Mouse (Mus musculus): ENCODE data around the gene Acsl4. TPM values are rescaled to one million over a fixed set of nuclear protein-coding genes. Genes with fewer than 3 reads are reported as not detected.

Gene Acsl4
- 10 to 100 TPM; 36.7 to 38.0 TPM for polyA plus RNA-seq (2017; shearing (Covaris generic))

GRCm38 (mm10) chrX:142390247-142390908 lies at the start of gene Acsl4:
Gene Acsl4, minus strand, starts transcription at chrX:142390535.
- ATAC-seq: peak; percentile 85

DNA sequence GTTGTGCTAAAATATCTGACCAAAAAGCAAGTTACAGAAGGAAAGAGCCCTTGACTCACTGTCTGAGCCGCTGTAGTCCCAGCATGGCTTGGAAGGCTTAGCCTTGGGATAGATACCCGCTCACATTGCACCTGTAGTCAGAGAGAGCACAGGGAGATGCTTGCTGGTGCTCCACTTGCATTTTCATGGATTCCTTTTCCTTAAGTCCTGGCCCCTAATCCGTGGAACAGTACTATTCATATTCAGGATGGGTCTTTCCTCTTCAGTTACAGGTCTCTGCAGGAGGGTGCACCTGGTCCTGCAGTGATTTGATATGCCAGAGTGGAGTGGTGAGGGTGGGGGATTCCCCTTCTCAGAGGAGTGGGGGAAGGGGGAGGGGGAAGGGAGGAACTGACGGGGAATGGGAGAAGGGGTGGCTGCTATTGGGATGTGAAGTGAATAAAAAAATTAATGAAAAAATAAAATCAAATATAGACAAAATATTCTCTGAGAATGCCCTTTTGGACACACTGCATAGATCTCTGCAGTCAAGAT lies 47.7 kb upstream of the Acsl4 start:
- ATAC-seq: no peak

DNA sequence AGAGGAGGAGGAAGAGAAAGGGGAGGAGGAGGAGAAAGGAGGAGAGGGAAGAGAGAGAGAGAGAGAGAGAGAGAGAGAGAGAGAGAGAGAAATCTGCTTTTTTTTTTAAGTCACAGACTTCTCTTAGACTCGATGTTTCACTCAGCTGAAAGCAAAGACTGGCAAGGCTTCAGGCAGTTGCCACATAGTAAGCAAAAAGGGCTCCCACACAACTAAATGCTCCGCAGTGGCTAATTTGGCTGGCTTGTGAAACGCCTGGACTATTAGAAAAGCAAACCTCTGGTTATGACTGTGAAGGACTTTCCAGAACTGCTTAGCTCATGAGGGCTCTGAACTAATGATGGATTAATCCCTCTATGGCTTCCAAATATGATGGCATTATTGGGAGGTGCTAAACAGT lies 42.5 kb upstream of the Acsl4 start:
- ATAC-seq: no peak

- no peak for ATAC-seq
Observed at GRCm38 (mm10) chrX:142427111-142427510, 36.8 kb upstream of the Acsl4 start.

DNA sequence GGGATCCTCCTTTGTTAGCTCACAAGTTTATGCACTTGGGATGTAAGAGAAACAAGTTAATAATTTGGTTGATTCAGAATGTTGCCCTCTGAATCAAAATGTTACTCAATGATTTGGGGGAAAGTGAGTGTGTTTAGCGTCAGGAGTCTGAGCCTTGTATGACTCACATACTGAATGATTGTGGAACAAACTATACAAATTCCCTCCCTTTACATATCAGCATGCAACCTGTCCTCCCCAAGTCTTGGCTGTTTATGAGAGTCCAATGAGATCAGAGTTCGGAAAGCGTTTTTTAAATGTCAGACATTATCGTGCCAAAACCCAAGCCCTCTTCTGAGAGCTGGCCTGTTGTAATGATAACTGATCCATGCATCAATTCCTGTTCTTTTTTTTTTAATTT lies 36.3 kb upstream of the Acsl4 start:
- ATAC-seq: no peak

DNA sequence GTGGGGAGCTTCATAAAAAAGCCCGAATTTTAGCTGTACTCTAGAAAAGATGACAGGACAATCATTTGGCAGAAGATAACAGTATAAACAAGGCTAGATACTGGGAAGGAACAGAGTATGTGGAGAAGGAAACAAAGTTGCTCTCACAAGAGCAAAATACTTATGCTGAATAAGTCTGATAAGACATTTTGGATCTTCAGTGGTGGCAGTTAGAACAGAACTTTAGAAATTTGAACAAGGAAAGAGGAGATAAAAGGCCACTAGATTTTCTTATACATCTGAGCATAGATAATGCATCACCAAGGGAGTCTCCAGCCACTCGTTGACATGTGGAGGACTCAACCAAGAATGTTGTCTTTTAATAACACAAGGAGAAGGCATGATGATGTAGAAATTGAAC lies 23.5 kb upstream of the Acsl4 start:
- no peak for ATAC-seq

- ATAC-seq: no peak
Observed at GRCm38 (mm10) chrX:142410060-142410459, 19.7 kb upstream of the Acsl4 start.

DNA sequence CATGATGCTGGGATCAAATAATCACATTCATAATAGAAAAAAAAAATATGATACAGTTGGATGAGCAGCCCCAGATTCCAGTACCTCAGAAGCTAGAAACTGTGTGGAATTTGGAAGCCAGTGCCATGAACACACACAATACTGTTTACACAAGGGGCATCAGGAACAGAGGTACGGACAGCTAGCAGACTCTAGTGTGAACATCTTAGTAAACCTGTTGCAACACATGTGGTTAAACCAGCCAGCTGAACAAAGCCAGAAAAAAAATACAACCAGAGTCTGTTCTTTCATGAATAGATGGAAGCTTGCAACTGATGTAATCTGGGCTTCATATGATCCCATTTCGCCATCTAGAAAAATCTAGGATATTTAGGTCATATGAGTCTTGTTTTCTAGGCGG lies 19.0 kb upstream of the Acsl4 start:
- no peak for ATAC-seq

DNA sequence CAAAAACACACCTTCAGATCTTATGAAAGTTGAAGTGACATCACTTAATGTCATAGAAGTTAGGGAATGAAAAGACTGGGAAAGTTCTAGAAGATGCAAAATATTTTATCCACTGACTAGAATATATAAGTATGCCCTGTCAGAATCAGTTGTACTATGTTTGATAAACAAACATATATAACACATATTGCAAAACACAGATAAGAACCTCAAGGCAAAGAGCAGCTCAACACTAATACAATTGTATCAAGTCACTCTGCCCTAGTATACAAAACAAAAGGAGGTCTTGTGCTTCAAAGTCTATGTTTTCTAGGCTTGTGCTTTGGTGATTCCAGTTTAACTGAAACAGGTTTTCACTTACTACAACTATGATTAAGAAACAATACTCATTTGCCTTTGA lies 12.8 kb upstream of the Acsl4 start:
- no peak for ATAC-seq

DNA sequence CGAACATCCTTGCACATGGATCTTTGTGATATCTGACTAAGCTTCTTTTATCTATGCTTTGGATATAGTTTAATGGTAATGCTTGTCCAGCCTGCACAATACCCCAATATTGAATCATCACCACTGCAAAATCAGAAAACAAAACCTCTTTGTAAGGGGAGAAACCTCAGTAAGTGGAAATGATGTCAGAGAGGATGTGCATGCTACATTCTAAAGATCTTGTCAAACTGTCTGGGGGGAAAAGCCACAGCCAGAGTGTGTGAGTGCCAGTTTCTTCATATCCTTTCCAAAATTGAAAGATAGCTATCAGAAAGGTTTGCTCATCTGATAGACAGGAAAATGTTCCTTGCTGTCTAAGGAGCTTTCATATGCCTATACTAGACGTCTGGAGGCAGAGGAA lies 8.3 kb upstream of the Acsl4 start:
- ATAC-seq: peak; percentile 65

- ATAC-seq: peak; percentile 27
Observed at GRCm38 (mm10) chrX:142390909-142391265, 552 bp upstream of the Acsl4 start.

- peak; percentile 35 for ATAC-seq
Observed at GRCm38 (mm10) chrX:142389581-142390159, 665 bp downstream of the Acsl4 start.

DNA sequence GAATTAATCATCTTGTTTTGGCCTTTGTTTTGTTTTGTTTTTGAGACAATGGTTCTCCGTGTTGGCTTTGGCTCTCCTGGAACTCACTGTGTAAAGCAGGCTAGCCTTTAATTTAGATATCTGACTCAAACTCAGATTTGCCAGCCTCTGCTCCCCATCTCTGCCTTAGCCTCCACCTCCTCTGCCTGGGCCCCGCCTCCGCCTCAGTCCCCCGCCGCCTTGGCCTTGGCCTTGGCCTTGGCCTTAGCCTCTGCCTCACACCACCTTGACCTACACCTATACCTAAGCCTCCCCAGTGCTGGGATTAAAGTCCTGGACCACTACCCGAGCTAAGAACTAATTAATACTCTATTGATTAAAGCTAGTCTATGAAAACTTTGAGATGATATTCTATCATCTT lies 2.2 kb downstream of the Acsl4 start:
- ATAC-seq: no peak

GRCm38 (mm10) chrX:142387634-142388033 lies 2.7 kb downstream of the Acsl4 start:
- no peak for ATAC-seq

DNA sequence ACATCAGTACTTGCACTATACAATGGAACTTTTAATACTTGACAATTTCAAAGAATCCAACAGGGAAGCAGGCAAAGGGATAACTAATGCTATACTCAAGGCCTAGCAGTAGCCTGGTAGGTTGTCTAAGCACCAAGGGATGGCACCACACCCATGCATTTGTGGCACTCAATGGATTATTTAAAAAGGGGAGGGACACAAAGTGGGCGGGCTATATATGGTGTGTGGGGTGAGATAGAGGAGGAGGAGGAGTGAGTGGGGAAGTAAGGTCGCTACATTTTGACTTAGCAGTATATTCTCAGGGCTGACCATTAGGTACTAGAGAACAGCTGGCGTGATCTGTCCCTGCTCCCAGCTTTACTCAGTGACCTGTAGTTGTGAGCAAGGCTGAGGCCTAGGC lies 5.4 kb downstream of the Acsl4 start:
- peak; percentile 22 for ATAC-seq

DNA sequence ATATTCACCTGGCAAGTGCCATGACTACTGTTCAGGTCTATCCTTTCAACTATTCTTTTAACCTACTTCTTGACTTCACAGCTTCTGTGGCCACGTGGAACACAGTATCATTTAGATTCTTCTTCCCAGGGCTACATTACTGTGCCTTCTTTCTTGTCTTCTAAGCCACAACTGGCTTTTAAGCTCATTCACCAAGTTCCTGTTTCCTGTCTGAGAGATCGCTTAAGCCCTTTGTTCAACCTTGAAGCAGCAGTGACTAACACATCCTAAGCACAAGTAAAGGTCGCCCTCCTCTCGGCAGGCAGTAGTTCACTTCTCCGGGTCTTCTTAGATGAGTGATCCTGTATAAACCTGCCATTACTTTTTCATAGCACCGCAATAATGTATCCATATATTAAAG lies 10.4 kb downstream of the Acsl4 start:
- ATAC-seq: peak; percentile 86

DNA sequence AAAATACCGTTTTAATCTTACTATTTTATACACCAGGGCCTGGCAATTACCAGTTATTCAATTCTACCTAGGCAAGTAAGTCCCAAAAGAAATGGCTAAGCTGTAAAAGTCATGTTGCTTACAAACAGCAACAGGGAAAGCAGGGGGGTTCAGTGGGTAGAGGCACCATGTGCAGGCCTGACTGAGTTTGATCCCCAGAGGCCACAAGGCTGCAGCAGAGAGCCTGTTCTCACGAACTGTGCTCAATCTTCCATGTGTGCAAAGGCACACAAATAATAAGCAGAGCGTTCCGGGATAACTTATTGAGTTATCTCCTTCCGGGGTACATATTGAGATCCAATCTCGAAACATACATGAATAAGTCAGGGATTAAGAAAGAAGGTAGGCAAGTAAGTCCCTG lies 12.3 kb downstream of the Acsl4 start:
- ATAC-seq: no peak

- no peak for ATAC-seq
Observed at GRCm38 (mm10) chrX:142377358-142377757, 13.0 kb downstream of the Acsl4 start.

DNA sequence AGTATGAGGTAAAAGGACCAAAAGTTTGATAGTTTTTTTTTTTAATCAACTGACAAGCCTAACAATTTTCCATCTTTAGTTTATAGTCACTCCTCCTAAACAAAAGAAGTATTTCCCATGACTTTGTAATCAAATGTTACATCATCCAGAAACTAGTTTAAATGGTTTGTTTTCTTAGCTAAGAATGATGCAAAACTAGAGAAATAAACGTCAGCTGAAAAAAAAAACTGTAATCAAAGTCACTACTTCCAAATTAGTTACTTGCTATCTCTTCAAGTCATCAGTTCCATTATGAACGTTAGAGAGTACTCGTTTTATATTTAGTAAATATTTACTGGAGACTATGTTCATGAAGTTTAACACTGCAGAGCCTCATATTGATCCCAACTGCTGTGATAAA lies 13.6 kb downstream of the Acsl4 start:
- ATAC-seq: no peak

GRCm38 (mm10) chrX:142375519-142375918 lies 14.8 kb downstream of the Acsl4 start:
- no peak for ATAC-seq

GRCm38 (mm10) chrX:142372393-142372792 lies 17.9 kb downstream of the Acsl4 start:
- ATAC-seq: peak; percentile 72

- ATAC-seq: peak; percentile 84
Observed at GRCm38 (mm10) chrX:142369935-142370334, 20.4 kb downstream of the Acsl4 start.

DNA sequence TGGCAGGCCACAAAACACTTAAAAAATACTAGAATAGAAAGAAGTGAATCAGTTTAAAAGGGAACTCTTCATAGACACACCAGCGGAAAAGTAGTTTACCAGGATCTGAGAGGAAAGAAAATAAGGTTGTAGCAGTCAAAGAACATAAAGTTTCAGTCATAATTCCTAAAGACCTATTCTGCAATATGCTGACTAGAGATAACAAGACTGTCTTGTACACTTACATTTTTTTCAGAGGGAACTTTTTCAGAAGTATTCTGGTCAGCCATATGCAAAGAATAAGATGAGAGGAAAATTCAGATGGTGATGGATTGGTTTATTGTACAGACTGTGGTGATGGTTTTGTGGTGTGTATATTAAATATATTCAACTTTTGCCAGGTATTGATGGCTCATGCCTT lies 26.5 kb downstream of the Acsl4 start:
- no peak for ATAC-seq

DNA sequence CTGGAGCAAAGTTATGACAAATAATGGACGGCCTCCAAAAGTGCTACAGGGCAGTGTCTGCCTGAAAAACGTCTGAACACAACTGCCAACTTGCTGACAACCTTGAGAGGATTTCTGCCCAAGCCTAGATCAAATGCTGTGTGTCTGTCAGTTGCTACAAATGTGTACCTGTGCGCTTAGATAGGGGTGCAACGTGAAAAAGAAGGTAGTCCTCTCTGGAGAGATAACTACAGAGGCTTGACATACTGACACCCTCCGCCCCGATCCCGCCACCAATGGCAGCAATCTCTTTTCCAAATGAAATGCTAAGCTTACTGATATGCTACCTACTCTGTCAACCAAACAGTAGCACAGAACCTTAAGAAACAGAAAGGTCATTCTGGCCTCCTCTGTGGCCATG lies 31.3 kb downstream of the Acsl4 start:
- ATAC-seq: no peak

GRCm38 (mm10) chrX:142358427-142358826 lies 31.9 kb downstream of the Acsl4 start:
- no peak for ATAC-seq
